Mouse (Mus musculus): Measurements from ENCODE around the gene Zdhhc19. TPM values are rescaled to one million over a fixed set of nuclear protein-coding genes. Genes with fewer than 3 reads are reported as not detected.

Gene Zdhhc19
- polyA plus RNA-seq (2012), result not detected in 2 replicates

- TF ChIP-seq TAL1 (IDR thresholded peaks at IDR 0.05; ENCODE audit: low read length), result no peak
- TF ChIP-seq GATA1 (IDR thresholded peaks at IDR 0.05; ENCODE audit: low read length), result no peak
- Histone ChIP-seq H3K27me3 (ENCODE audit: control insufficient read depth) (peaks cover 12% of the 10 kb centered on the region), H3K4me3 (replicated peaks) (no peak within 1 kb of the TSS), H3K9me3 (ENCODE audit: control insufficient read depth, low read length) (no peaks in the 10 kb centered on the region), H3K4me1 (ENCODE audit: control insufficient read depth) (peaks cover 10% of the 10 kb centered on the region), H3K36me3 (ENCODE audit: control insufficient read depth) (no peaks in the 10 kb centered on the region)
Observed at GRCm38 (mm10) chr16:32495965-32496364, at the start of gene Zdhhc19. TSS of gene Zdhhc19 (plus strand) at chr16:32496265.

DNA sequence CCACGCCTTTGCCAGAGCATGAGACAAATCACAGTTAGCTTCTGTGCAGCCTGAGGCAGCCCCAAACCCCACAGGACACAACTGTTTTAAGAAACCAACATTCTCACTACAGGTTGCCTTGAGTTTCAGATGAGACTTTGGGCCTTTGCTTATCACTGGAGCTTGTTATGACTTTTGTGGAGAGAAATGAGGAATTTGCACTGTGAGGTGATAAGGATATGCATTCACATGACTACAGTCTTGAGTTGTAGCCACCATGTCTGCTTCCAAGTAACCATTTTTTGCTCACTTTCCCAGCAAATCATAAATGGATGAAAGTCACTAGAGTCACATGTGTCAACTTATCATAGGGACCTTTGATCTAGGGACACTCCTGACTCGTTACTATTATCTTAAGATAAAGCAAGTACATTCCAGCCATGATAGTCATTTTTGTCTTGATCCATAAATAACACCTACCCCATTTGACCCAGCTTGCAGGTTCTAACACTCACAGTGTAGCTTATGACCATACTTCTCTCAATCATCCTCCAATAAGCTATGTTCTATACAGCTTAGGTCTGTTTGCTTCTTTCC is 49.4 kb upstream of the Zdhhc19 start:
- Histone ChIP-seq H3K4me3 (replicated peaks) (no peak overlapping the region), H3K4me1 (ENCODE audit: control insufficient read depth) (peaks cover 90% of the 10 kb centered on the region), H3K36me3 (ENCODE audit: control insufficient read depth) (peaks cover 75% of the 10 kb centered on the region), H3K27me3 (ENCODE audit: control insufficient read depth) (no peaks in the 10 kb centered on the region), H3K9me3 (ENCODE audit: control insufficient read depth, low read length) (no peaks in the 10 kb centered on the region)
- TF ChIP-seq TAL1 (IDR thresholded peaks at IDR 0.05; ENCODE audit: low read length), result no peak
- TF ChIP-seq GATA1 (IDR thresholded peaks at IDR 0.05; ENCODE audit: low read length), result no peak

GRCm38 (mm10) chr16:32449665-32450064 is 46.4 kb upstream of the Zdhhc19 start:
- Histone ChIP-seq H3K9me3 (ENCODE audit: control insufficient read depth, low read length) (no peaks in the 10 kb centered on the region; the same call in 1 of the 2 replicates), H3K27me3 (ENCODE audit: control insufficient read depth) (no peaks in the 10 kb centered on the region), H3K36me3 (ENCODE audit: control insufficient read depth) (peaks cover 81% of the 10 kb centered on the region), H3K4me3 (replicated peaks) (peak overlapping the region; percentile 57), H3K4me1 (ENCODE audit: control insufficient read depth) (peaks cover 89% of the 10 kb centered on the region)
- peak; percentile 73 for TF ChIP-seq TAL1 (IDR thresholded peaks at IDR 0.05; ENCODE audit: low read length)
- TF ChIP-seq GATA1 (IDR thresholded peaks at IDR 0.05; ENCODE audit: low read length), result peak; percentile 50; the same call in 1 of the 2 replicates

DNA sequence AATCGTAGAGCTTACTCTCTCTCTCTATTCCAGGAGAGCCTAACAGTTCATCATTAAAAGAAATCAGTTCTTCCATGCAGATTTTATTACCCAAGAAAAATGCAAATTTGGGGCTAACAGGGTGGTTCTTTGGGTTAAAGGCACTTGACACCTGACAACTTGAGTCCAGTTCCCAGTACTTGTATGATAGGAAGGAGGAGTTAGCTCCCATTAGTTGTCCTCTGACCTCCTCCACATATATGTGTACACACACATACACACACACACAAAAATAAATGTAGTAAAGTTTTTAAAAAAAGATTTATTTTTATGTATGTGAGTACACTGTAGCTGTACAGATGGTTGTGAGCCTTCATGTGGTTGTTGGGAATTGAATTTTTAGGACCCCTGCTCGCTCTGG is 45.9 kb upstream of the Zdhhc19 start:
- Histone ChIP-seq H3K4me1 (ENCODE audit: control insufficient read depth) (peaks cover 89% of the 10 kb centered on the region), H3K36me3 (ENCODE audit: control insufficient read depth) (peaks cover 82% of the 10 kb centered on the region), H3K9me3 (ENCODE audit: control insufficient read depth, low read length) (no peaks in the 10 kb centered on the region; the same call in 1 of the 2 replicates), H3K27me3 (ENCODE audit: control insufficient read depth) (no peaks in the 10 kb centered on the region), H3K4me3 (replicated peaks) (peak overlapping the region; percentile 57)
- TF ChIP-seq GATA1 (IDR thresholded peaks at IDR 0.05; ENCODE audit: low read length) (no peak), TAL1 (IDR thresholded peaks at IDR 0.05; ENCODE audit: low read length) (no peak)

DNA sequence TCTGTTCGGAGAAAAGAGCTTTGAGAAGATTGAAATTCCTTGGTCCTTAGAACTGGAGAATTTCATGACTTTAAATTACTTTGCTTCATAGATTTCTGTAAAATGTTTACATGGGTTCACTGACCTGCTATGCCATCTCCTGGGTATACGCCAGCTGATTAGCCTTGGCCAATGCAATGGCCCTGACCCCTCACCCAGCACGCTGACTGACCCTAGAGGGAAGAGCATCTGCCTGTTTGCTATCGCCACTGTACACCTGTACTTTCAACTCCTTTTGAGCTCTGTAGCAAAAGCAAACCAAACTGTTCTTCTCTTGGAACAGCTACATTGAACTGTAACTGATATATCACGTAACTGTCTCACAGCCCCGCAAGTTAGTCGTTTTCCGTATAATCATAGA is 43.0 kb upstream of the Zdhhc19 start:
- Histone ChIP-seq H3K4me3 (replicated peaks) (no peak overlapping the region), H3K27me3 (ENCODE audit: control insufficient read depth) (no peaks in the 10 kb centered on the region), H3K4me1 (ENCODE audit: control insufficient read depth) (peaks cover 87% of the 10 kb centered on the region), H3K36me3 (ENCODE audit: control insufficient read depth) (peaks cover 80% of the 10 kb centered on the region), H3K9me3 (ENCODE audit: control insufficient read depth, low read length) (peaks cover 2% of the 10 kb centered on the region; the same call in 1 of the 2 replicates)
- TF ChIP-seq TAL1 (IDR thresholded peaks at IDR 0.05; ENCODE audit: low read length) (no peak), GATA1 (IDR thresholded peaks at IDR 0.05; ENCODE audit: low read length) (no peak)

GRCm38 (mm10) chr16:32454646-32455045 is 41.4 kb upstream of the Zdhhc19 start:
- TF ChIP-seq GATA1 (IDR thresholded peaks at IDR 0.05; ENCODE audit: low read length) (no peak), TAL1 (IDR thresholded peaks at IDR 0.05; ENCODE audit: low read length) (no peak)
- Histone ChIP-seq H3K27me3 (ENCODE audit: control insufficient read depth) (no peaks in the 10 kb centered on the region), H3K9me3 (ENCODE audit: control insufficient read depth, low read length) (peaks cover 2% of the 10 kb centered on the region; the same call in 1 of the 2 replicates), H3K4me3 (replicated peaks) (no peak overlapping the region), H3K4me1 (ENCODE audit: control insufficient read depth) (peaks cover 74% of the 10 kb centered on the region), H3K36me3 (ENCODE audit: control insufficient read depth) (peaks cover 90% of the 10 kb centered on the region)

- TF ChIP-seq GATA1 (IDR thresholded peaks at IDR 0.05; ENCODE audit: low read length), result no peak
- no peak for TF ChIP-seq TAL1 (IDR thresholded peaks at IDR 0.05; ENCODE audit: low read length)
- H3K9me3 ChIP-seq (ENCODE audit: control insufficient read depth, low read length), result peaks cover 2% of the 10 kb centered on the region; the same call in 1 of the 2 replicates
- H3K4me1 ChIP-seq (ENCODE audit: control insufficient read depth), result peaks cover 60% of the 10 kb centered on the region
- H3K27me3 ChIP-seq (ENCODE audit: control insufficient read depth), result no peaks in the 10 kb centered on the region
- peaks cover 95% of the 10 kb centered on the region for H3K36me3 ChIP-seq (ENCODE audit: control insufficient read depth)
- H3K4me3 ChIP-seq (replicated peaks), result no peak overlapping the region
Observed at GRCm38 (mm10) chr16:32456086-32456485, 40.0 kb upstream of the Zdhhc19 start.

DNA sequence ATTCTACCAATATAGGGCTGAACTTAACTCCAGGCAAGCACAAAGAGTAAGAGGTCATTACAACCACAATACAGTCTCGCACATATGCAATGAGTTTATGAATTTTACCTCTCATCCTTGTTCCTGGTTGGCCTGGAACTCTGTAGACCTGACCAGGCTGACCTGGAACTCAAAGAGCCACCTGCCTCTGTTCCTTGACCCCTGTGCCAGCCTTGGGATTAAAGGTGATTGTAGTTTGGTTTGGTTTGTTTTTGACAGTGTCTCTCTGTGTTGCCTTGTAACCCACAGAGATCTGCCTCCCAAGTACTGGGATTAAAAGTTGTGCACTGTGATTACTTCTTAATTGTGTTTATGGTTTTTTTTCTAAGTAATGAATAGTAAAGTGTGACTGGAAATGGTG is 39.3 kb upstream of the Zdhhc19 start:
- Histone ChIP-seq H3K4me1 (ENCODE audit: control insufficient read depth) (peaks cover 53% of the 10 kb centered on the region), H3K27me3 (ENCODE audit: control insufficient read depth) (no peaks in the 10 kb centered on the region), H3K36me3 (ENCODE audit: control insufficient read depth) (peaks cover 94% of the 10 kb centered on the region), H3K9me3 (ENCODE audit: control insufficient read depth, low read length) (peaks cover 2% of the 10 kb centered on the region; the same call in 1 of the 2 replicates), H3K4me3 (replicated peaks) (no peak overlapping the region)
- TF ChIP-seq TAL1 (IDR thresholded peaks at IDR 0.05; ENCODE audit: low read length) (no peak), GATA1 (IDR thresholded peaks at IDR 0.05; ENCODE audit: low read length) (no peak)

DNA sequence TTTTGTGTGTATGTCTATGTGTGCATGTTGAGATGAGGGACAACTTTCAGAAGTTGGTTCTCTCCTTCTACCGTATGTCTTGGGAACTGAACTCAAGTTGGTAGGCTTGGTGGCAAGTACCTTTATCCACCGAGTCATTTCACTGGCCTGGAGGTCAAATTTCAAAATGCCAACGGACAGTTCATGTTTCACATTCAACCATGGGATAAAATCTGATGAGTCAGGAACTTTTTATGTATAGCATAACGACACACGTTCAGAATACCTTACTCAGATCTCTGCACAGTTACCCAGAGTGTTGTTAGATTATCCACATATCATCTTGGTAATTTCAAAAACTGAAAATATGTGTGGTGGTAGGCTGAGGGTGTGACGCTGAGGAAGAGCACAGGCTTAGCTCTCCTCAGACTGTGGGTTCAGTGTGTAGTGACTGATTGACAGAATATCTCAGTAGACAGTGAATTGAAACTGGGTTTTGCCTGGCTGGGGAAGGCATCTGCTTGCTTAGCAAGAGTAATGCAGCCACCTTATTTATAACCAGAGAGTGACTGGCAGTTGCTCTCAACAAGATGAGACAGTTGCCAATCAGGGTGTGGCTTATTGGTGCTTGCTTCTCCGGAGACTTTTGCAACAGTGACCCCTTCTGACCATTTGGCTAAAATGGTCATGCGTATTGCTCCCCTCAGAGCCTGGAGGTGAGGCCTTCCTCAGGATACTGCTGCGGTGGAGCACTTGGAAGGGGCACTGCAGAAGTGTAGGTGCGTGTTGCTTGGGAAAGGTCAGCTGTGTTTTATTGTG is 38.3 kb upstream of the Zdhhc19 start:
- Histone ChIP-seq H3K4me1 (ENCODE audit: control insufficient read depth) (peaks cover 45% of the 10 kb centered on the region), H3K4me3 (replicated peaks) (no peak overlapping the region), H3K27me3 (ENCODE audit: control insufficient read depth) (no peaks in the 10 kb centered on the region), H3K9me3 (ENCODE audit: control insufficient read depth, low read length) (peaks cover 2% of the 10 kb centered on the region; the same call in 1 of the 2 replicates), H3K36me3 (ENCODE audit: control insufficient read depth) (peaks cover 94% of the 10 kb centered on the region)
- no peak for TF ChIP-seq TAL1 (IDR thresholded peaks at IDR 0.05; ENCODE audit: low read length)
- no peak for TF ChIP-seq GATA1 (IDR thresholded peaks at IDR 0.05; ENCODE audit: low read length)

All from erythroblast, embryonic 14.5 days (primary cell).